Mouse (Mus musculus) hindbrain, embryonic 13.5 days (tissue): ENCODE measurements around the gene Asic1. TPM values are rescaled to one million over a fixed set of nuclear protein-coding genes. Genes with fewer than 3 reads are reported as not detected.
"Not testable (repeated sequence)": the region's sequence is repeated elsewhere in the genome, so short reads cannot be mapped to it uniquely, and the experiment has no call there.

Source experiments
- ATAC-seq: fragments of 200-750 bp; cut with Nextera tagmentation; 2 replicates; pipeline ENCODE4 v1.8.0; 2017; ENCODE audit warnings: moderate TSS enrichment; ENCODE audit not compliant: low FRiP score
- H3K27ac ChIP-seq: fragments of 300-500 bp; sonication (generic); 2 replicates; pipeline ENCODE4 v1.5.1; 2015; ENCODE audit warnings: inconsistent platforms, mild to moderate bottlenecking, moderate library complexity
- H3K27me3 ChIP-seq: fragments of 300-500 bp; sonication (generic); 2 replicates; pipeline ENCODE4 v1.6.1; 2015; ENCODE audit warnings: mild to moderate bottlenecking, inconsistent platforms
- H3K36me3 ChIP-seq: fragments of 300-500 bp; sonication (generic); 2 replicates; pipeline ENCODE4 v1.6.1; 2015; ENCODE audit warnings: mild to moderate bottlenecking, inconsistent platforms
- H3K4me1 ChIP-seq: fragments of 300-500 bp; sonication (generic); replicated peaks from 2 replicates; pipeline ENCODE4 v1.6.1; 2015; ENCODE audit warnings: inconsistent platforms
- H3K4me2 ChIP-seq: fragments of 300-500 bp; sonication (generic); 2 replicates; pipeline ENCODE4 v1.6.1; 2015; ENCODE audit warnings: inconsistent platforms, mild to moderate bottlenecking, moderate library complexity
- H3K4me3 ChIP-seq: fragments of 300-500 bp; sonication (generic); 2 replicates; pipeline ENCODE4 v1.5.1; 2015; ENCODE audit warnings: mild to moderate bottlenecking, inconsistent platforms
- H3K9ac ChIP-seq: fragments of 300-500 bp; sonication (generic); 2 replicates; pipeline ENCODE4 v1.6.1; 2015; ENCODE audit warnings: mild to moderate bottlenecking, inconsistent platforms
- H3K9me3 ChIP-seq: fragments of 300-500 bp; sonication (generic); 2 replicates; pipeline ENCODE4 v1.6.1; 2016; ENCODE audit warnings: inconsistent platforms
- WGBS: fragments of 180-500 bp; shearing (Covaris S2); methylation state at CpG from one replicate; pipeline ENCODE4 v1.1.7; 2015; 5-methylcytosine and 5-hydroxymethylcytosine counted together
- polyA plus RNA-seq: library from polyadenylated mRNA; unstranded; fragments of >200 nt; fragmentation: Nextera tagmentation; extraction: Ambion mirVana; gene quantifications from 2 replicates; pipeline ENCODE4 v1.2.1, GENCODE M21; 2015

Asic1 gene
- polyA plus RNA-seq, 1 experiment from 2014 or later, result 63.0 TPM

DNA sequence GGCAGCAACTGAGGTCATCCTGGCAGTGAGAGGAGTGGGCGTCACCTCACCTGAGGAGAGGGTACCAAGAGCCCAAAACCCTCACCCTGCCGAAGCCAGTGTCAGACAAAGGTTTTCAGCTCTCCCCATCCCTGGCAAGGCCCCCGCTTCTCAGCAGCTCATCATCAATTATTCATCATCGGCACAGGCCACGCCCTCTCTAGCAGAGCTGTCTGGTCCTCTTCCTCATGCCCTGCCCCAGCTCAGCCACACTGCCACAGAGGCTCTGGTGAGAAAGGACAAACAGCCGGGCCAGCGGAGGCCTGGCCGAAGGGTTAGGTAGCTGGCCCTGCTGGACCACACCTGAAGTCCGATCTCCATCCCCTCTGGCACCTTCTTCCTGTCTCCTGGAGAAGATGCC lies 21.8 kb downstream of the Asic1 start:
- ATAC-seq, result 0 out of 2 replicates have a peak, but pooled peaks have one; percentile 32
- no peak overlapping the region for H3K4me3 ChIP-seq
- H3K27me3 ChIP-seq, result no peaks in the 10 kb centered on the region
- H3K9me3 ChIP-seq, result no peaks in the 10 kb centered on the region
- WGBS, result 34% methylated on average over 9 of the region's 9 CpGs
- H3K4me1 ChIP-seq, result peaks cover 45% of the 10 kb centered on the region
- peak overlapping the region; percentile 49 for H3K9ac ChIP-seq
- peak overlapping the region; percentile 79 for H3K27ac ChIP-seq
- peaks cover 49% of the 10 kb centered on the region for H3K36me3 ChIP-seq
- peak overlapping the region; percentile 26; the same call in 1 of the 2 replicates for H3K4me2 ChIP-seq

GRCm38 (mm10) chr15:99697309-99697708 lies 27.1 kb downstream of the Asic1 start:
- H3K27me3 ChIP-seq, result no peaks in the 10 kb centered on the region
- peaks cover 72% of the 10 kb centered on the region for H3K36me3 ChIP-seq
- H3K4me3 ChIP-seq, result no peak overlapping the region
- no peak for ATAC-seq
- H3K4me1 ChIP-seq, result peaks cover 22% of the 10 kb centered on the region
- no peak overlapping the region for H3K4me2 ChIP-seq
- H3K9ac ChIP-seq, result no peak overlapping the region
- H3K9me3 ChIP-seq, result no peaks in the 10 kb centered on the region
- WGBS, result 40% methylated on average over 2 of the region's 2 CpGs
- H3K27ac ChIP-seq, result no peak overlapping the region

- Histone ChIP-seq H3K9me3 (no peaks in the 10 kb centered on the region), H3K27me3 (no peaks in the 10 kb centered on the region), H3K4me1 (peaks cover 20% of the 10 kb centered on the region), H3K4me2 (no peak overlapping the region), H3K27ac (no peak overlapping the region), H3K4me3 (no peak overlapping the region), H3K9ac (peak overlapping the region; percentile 46; the same call in 1 of the 2 replicates), H3K36me3 (peaks cover 65% of the 10 kb centered on the region)
- ATAC-seq, result no peak
- WGBS, result 39% methylated on average over 20 of the region's 20 CpGs
Measured at GRCm38 (mm10) chr15:99698533-99699085, 28.4 kb downstream of the Asic1 start.

DNA sequence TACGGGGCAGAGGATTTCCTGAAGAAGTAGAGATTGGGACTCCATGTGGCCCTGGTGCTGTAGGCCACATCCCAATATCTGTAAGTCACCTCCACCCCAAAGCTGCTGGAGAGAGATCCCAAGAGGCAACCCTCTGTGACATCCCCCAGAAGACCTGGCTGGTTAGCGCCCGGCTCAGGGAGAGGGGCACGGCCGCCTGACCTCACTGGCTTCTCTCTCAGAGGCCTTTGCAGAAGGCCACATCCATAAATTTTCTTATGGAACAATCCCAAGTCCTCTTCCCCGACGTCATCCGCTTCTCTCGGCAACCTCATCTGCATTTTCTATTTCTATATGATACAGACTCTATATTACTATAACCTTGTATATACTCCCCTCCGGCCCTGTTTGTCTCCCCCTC lies 29.5 kb downstream of the Asic1 start:
- no peak overlapping the region for H3K4me3 ChIP-seq
- no peak overlapping the region for H3K9ac ChIP-seq
- no peak for ATAC-seq
- peaks cover 21% of the 10 kb centered on the region for H3K4me1 ChIP-seq
- H3K9me3 ChIP-seq, result no peaks in the 10 kb centered on the region
- 81% methylated on average over 10 of the region's 10 CpGs for WGBS
- no peaks in the 10 kb centered on the region for H3K27me3 ChIP-seq
- H3K4me2 ChIP-seq, result no peak overlapping the region
- H3K27ac ChIP-seq, result no peak overlapping the region
- peaks cover 68% of the 10 kb centered on the region for H3K36me3 ChIP-seq

GRCm38 (mm10) chr15:99700219-99701106 lies 30.3 kb downstream of the Asic1 start:
- Histone ChIP-seq H3K4me2 (no peak overlapping the region), H3K9me3 (no peaks in the 10 kb centered on the region), H3K27me3 (no peaks in the 10 kb centered on the region), H3K9ac (no peak overlapping the region), H3K27ac (0 out of 2 replicates have a peak overlapping the region, but pooled peaks have one; percentile 99), H3K4me1 (peaks cover 26% of the 10 kb centered on the region), H3K4me3 (no peak overlapping the region), H3K36me3 (peaks cover 65% of the 10 kb centered on the region)
- no peak for ATAC-seq
- 90% methylated on average over 18 of the region's 18 CpGs for WGBS

GRCm38 (mm10) chr15:99701640-99701998 lies 31.5 kb downstream of the Asic1 start:
- Histone ChIP-seq H3K9ac (peak overlapping the region; percentile 97), H3K36me3 (peaks cover 62% of the 10 kb centered on the region), H3K4me1 (peaks cover 33% of the 10 kb centered on the region), H3K4me2 (peak overlapping the region; percentile 98), H3K27ac (peak overlapping the region; percentile 99), H3K4me3 (peak overlapping the region; percentile 79)
- ATAC-seq, H3K27me3 ChIP-seq, H3K9me3 ChIP-seq: not testable (repeated sequence)
- WGBS, result 48% methylated on average over 16 of the region's 16 CpGs

- Histone ChIP-seq H3K36me3 (peaks cover 62% of the 10 kb centered on the region), H3K4me2 (peak within 1 kb of the TSS; percentile 98), H3K4me1 (peaks cover 33% of the 10 kb centered on the region), H3K27me3 (no peaks in the 10 kb centered on the region), H3K9me3 (no peaks in the 10 kb centered on the region), H3K27ac (peak within 1 kb of the TSS; percentile 99), H3K9ac (peak within 1 kb of the TSS; percentile 97), H3K4me3 (peak within 1 kb of the TSS; percentile 79)
- peak; percentile 94 for ATAC-seq
- WGBS, result under 1% methylated on average over 62 of the region's 71 CpGs
Measured at GRCm38 (mm10) chr15:99701999-99702900, 32.1 kb downstream of the Asic1 start, which contains the start of gene Smarcd1. Gene Smarcd1, plus strand, starts transcription at chr15:99702129.

GRCm38 (mm10) chr15:99703104-99703503 lies 32.9 kb downstream of the Asic1 start:
- Histone ChIP-seq H3K27ac (peak overlapping the region; percentile 99), H3K9ac (peak overlapping the region; percentile 97), H3K9me3 (no peaks in the 10 kb centered on the region), H3K36me3 (peaks cover 62% of the 10 kb centered on the region), H3K4me1 (peaks cover 33% of the 10 kb centered on the region), H3K4me2 (peak overlapping the region; percentile 98), H3K27me3 (no peaks in the 10 kb centered on the region), H3K4me3 (peak overlapping the region; percentile 79)
- 58% methylated on average over 9 of the region's 9 CpGs for WGBS
- ATAC-seq, result no peak

DNA sequence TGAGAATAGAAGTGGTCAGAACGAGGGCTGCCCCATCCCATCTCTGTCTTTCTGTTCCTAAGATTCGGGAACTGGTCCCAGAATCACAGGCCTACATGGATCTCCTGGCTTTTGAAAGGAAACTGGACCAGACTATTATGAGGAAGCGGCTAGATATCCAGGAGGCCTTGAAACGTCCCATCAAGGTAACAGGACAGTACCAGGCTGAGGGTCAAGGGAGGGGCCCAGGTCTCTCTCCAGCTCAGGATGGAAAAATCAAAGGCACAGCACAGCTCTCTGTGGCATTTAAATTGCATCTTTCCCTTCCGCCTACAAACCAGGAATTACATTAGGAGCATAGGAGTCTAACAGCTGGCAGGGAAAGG lies 33.5 kb downstream of the Asic1 start:
- Histone ChIP-seq H3K9me3 (no peaks in the 10 kb centered on the region), H3K36me3 (peaks cover 63% of the 10 kb centered on the region), H3K27ac (peak overlapping the region; percentile 99), H3K4me2 (peak overlapping the region; percentile 98), H3K4me1 (peaks cover 33% of the 10 kb centered on the region), H3K27me3 (no peaks in the 10 kb centered on the region), H3K9ac (peak overlapping the region; percentile 97), H3K4me3 (peak overlapping the region; percentile 79)
- 54% methylated on average over 5 of the region's 5 CpGs for WGBS
- ATAC-seq, result no peak

GRCm38 (mm10) chr15:99704041-99704681 lies 34.0 kb downstream of the Asic1 start:
- peaks cover 33% of the 10 kb centered on the region for H3K4me1 ChIP-seq
- H3K9ac ChIP-seq, result peak overlapping the region; percentile 97
- no peaks in the 10 kb centered on the region for H3K27me3 ChIP-seq
- peaks cover 63% of the 10 kb centered on the region for H3K36me3 ChIP-seq
- no peaks in the 10 kb centered on the region for H3K9me3 ChIP-seq
- peak overlapping the region; percentile 79 for H3K4me3 ChIP-seq
- peak overlapping the region; percentile 99 for H3K27ac ChIP-seq
- ATAC-seq, result no peak
- 9% methylated on average over 23 of the region's 23 CpGs for WGBS
- peak overlapping the region; percentile 98 for H3K4me2 ChIP-seq

- Histone ChIP-seq H3K9me3 (no peaks in the 10 kb centered on the region), H3K9ac (peak overlapping the region; percentile 97), H3K4me1 (peaks cover 33% of the 10 kb centered on the region), H3K27ac (peak overlapping the region; percentile 99), H3K27me3 (no peaks in the 10 kb centered on the region), H3K4me2 (peak overlapping the region; percentile 98), H3K4me3 (peak overlapping the region; percentile 79), H3K36me3 (peaks cover 63% of the 10 kb centered on the region)
- WGBS, result 15% methylated on average over 7 of the region's 7 CpGs
- no peak for ATAC-seq
Measured at GRCm38 (mm10) chr15:99704881-99705280, 34.7 kb downstream of the Asic1 start.
